Mouse (Mus musculus): ENCODE measurements around the gene Bcr.

Bcr gene

GRCm38 (mm10) chr10:75191647-75192046, 131.3 kb downstream of the Bcr start:
- no peak for DNase-seq

DNA sequence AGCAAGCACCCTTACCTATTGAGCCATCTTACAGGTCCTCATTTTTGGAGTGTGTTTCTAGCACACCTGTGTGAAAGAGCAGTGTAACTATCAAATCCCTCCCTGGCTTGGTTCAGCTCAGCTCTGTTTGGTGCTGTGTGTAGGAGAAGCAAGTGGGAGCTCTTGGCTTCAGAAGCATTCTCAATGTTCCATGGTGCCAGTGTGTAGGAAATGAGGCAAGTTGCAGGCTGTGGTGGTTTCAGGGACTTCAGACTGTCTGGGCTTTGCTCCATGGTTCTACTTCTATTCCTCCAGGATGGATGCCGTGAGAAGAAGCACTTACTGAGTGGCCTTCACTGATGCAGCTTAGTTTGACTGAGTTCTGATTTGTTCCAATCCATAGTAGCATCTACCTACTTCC, 137.4 kb downstream of the Bcr start:
- no peak for DNase-seq

DNA sequence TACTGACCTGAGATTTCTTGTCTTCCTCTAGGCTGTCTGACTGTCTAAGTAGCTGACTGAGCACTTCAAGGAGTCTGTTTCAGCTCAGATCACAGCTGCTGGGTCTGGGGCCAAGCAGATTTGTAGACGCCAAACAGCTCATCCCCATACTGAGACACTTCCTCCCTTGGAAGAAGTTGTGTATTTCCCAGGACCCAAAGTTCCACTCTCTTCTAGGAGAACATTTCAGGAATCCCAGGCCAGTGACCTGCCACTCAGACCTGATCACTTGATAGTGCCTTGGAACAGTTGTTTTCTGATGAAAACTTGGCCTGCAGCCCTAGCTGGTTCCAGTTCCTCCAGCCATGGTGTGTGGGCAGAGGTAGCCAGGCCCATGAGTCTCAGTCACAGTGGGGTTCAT, 140.3 kb downstream of the Bcr start:
- DNase-seq, result no peak

- DNase-seq, result no peak
Observed at GRCm38 (mm10) chr10:75206192-75206591, 145.8 kb downstream of the Bcr start.

- peak; percentile 55 for DNase-seq
Observed at GRCm38 (mm10) chr10:75210841-75211240, 150.4 kb downstream of the Bcr start.

DNA sequence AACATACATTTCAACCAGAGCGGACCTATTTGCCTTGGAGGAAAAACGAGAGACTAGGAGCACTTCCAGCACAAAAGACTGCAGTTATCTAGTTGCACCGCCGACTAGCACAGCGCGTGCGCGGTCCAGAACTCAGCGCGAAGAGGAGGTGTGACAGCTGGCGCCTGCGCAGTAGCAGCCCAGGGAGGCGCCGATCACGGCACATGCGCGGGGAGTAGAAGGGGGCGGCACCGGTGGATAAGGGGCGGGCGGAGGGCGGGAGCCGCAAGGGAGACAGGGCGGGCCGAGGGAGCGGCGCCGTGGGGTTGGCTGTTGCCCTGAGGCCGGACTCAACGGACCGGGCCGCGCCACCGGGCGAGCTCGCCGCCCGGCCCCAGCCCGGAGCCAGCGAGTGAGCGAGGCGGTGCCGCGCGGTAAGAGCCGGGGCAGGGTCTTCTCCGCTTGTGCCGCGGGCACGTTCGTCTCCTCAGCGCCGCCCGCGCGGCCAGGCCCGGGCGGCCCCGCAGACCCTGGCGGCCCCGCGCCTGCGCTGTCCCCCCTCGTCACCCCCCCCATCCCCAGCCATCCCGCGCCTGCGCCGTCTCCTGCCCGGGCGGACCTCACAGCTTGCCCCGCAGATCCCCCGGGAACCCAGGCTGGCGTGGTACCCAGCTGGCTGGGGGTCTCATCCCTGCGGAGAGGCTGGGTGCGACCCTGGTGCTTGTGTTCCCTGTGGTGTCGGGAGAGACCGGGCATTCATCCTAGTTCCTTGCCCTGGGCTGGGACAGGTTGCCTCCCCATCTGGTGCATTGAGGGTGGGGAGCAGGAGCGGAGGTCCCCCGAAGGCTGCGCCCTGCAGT, 151.6 kb downstream of the Bcr start, which contains the start of gene Specc1l:
TSS of gene Specc1l (plus strand) at position 267 of the 839 bp plus-strand sequence.
- peak; percentile 96 for DNase-seq

- DNase-seq, result peak; percentile 79
Observed at GRCm38 (mm10) chr10:75212981-75213380, 152.6 kb downstream of the Bcr start.

GRCm38 (mm10) chr10:75220722-75221121, 160.3 kb downstream of the Bcr start:
- no peak for DNase-seq

- DNase-seq, result no peak
Observed at GRCm38 (mm10) chr10:75221936-75222610, 161.7 kb downstream of the Bcr start.

- no peak for DNase-seq
Observed at GRCm38 (mm10) chr10:75222611-75222998, 162.2 kb downstream of the Bcr start.

GRCm38 (mm10) chr10:75224154-75224553, 163.8 kb downstream of the Bcr start:
- no peak for DNase-seq

DNA sequence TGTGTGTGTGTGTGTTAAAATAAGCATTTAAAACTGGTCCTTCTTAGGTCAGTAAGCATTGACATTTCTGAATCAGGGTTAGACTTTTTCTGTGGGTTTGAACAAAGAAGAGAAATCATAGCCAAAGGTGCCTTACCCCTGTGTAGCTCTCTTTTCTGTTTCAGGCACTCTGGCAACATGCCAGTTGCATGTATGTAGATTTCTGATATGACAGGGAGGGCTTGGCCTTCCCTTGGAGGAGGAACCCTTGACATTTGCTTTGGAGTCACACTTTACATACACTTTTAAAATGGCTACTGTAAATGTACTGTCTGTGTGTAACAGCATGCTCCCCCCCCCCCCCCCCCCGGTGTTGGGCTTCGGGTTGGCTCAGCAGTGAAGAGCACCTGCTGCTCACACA, 164.2 kb downstream of the Bcr start:
- DNase-seq, result no peak

DNA sequence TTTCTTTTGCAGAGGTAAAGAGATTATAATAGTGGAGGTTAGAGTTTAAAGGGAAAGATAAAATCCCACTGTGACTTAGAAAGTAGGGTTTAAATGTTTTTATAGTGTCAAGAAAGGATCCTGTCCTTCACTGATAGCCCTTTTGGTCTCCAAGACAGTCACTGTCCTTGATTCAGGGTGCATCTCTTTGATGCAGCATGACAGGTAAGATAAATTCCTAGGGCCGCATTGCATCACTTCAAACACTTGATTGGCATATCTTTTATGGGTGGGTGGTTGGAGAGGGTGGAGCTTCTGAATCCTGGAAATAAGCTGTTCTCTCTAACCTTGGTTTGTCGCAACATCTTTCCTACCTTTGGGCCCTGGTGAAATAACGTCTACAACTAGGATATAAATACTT, 167.0 kb downstream of the Bcr start:
- no peak for DNase-seq

DNA sequence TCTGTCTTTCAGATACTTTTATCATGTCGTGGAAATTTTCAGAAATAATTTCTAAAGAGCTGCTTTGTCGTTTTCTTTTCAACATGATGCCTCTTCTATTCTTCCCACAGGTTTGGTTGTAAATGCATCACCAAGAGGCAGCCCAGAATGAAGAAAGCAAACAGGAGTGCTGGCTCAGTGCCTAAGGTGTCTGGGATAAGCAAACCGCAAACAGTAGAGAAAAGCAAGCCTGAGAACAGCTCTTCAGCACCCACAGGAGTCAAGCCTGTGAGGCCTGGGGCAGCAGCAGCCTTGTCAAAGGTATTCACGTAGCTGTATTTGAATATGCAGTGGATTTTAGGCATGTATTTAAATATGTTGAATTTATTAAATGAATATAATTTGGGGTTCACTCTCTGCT, 170.2 kb downstream of the Bcr start:
- peak; percentile 42 for DNase-seq

GRCm38 (mm10) chr10:75231876-75232275, 171.5 kb downstream of the Bcr start:
- DNase-seq, result no peak

GRCm38 (mm10) chr10:75232612-75233155, 172.3 kb downstream of the Bcr start:
- DNase-seq, result no peak

DNA sequence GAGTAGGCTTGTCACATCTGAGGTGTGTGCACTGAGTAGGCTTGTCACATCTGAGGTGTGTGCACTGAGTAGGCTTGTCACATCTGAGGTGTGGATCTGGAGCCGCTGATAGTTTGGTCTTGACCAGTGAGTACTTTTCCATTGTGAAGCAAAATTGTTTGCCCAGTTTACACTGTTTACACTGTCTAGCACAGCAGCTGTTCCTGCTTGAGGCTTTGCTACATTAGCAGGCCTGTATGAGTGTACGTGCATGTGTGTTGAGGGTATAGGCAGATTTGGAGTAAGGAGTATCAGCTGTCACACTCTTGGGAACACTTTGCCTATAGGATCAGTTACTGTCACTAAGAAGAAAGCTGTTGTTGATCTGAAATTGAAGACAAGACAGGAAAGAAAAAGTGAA, 173.1 kb downstream of the Bcr start:
- DNase-seq, result no peak

Data from cerebellum, adult 9-10 months (tissue).